Mouse (Mus musculus): ENCODE measurements around the gene Rgma. TPM values are rescaled to one million over a fixed set of nuclear protein-coding genes. Genes with fewer than 3 reads are reported as not detected.

Rgma gene
- 42.5 and 56.1 TPM in 2 replicates for polyA plus RNA-seq (2012; rRNA removed; ENCODE audit: low replicate concordance)

GRCm38 (mm10) chr7:73375257-73376100 is at the start of gene Rgma:
Gene Rgma (plus strand): TSS chr7:73375509.

Other genes starting within 250 kb of the Rgma start
- gene Chd2, start 166.3 kb downstream of the Rgma start, polyA plus RNA-seq (2012; rRNA removed; ENCODE audit: low replicate concordance), result 36.0 and 44.8 TPM in 2 replicates